Mouse (Mus musculus) testis, adult 2 months (tissue): ENCODE data around the gene Babam2.

ENCODE experiments used
- CTCF ChIP-seq: fragments of 200-500 bp; IDR thresholded peaks from 2 replicates; pipeline ENCODE4 v1.5.1; 2012; ENCODE audit warnings: low read depth, mild to moderate bottlenecking, inconsistent platforms, low read length, moderate library complexity; ENCODE audit not compliant: control insufficient read depth, insufficient read depth, insufficient replicate concordance
- POLR2A ChIP-seq: fragments of 200-500 bp; IDR thresholded peaks from 2 replicates; pipeline ENCODE4 v1.6.1; 2012; ENCODE audit warnings: low read depth, mild to moderate bottlenecking, inconsistent platforms, low read length, moderate library complexity; ENCODE audit not compliant: control insufficient read depth

GRCm38 (mm10) chr5:31966741-31967140 lies 269.3 kb downstream of the Babam2 start:
- TF ChIP-seq POLR2A = no peak
- TF ChIP-seq CTCF = no peak
